Mouse (Mus musculus) layer of hippocampus, postnatal 14 days (tissue): ENCODE measurements around the gene Inpp4b. TPM values are rescaled to one million over a fixed set of nuclear protein-coding genes. Genes with fewer than 3 reads are reported as not detected.
"Not testable (repeated sequence)": the region's sequence is repeated elsewhere in the genome, so short reads cannot be mapped to it uniquely, and the experiment has no call there.

Experiments used
- DNase-seq, 2 experiments: peaks; one replicate each; pipeline ENCODE4 v3.0.0; 2021 to 2022; ENCODE audit warnings: low spot score in 2 of 2, mixed read lengths in 1 of 2
- total RNA-seq, 2 experiments: library from RNA; stranded (reverse); gene quantifications; 2 replicates each; pipeline ENCODE4 v1.2.3; 2021

Inpp4b gene
- total RNA-seq, 2 experiments from 2014 or later = 9.2 to 9.5 TPM

DNA sequence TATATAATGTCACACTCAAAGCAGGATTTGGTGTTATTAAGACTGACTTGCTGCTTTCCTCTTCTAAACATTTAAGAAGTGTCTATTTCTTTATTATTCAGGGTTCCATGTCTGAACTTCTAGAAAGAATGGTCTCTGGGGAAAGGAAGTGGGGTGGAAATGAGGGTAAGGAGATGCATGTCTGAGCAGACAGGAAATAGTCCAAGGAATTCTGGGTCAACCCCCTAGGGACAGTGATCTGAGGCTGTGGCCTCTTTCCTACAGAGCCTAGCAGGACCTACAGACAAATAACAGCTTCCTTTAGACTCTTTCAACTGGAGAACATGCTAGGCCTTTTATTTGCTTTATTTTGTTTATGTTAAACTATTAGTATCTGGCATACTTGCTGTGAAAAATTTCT is 546.5 kb downstream of the Inpp4b start:
- no peak for DNase-seq

DNA sequence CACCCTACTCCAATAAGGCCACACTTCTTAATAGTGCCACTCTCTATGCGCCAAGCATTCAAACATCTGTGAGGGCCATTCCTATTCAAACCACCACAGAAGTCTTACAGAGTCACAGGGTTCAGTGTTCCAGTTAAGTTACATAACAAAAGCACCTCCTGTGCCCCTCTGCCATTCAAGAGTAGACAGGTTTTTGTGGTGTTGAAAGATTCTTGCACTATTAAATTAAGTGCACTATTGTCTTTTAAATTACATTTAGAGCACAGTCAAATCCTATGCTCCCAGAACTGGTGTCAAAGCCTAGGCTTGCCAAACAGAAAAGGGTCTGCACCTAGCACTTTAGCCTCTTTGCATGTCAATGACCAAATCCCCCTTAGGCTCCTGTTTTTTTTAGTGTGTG is 550.9 kb downstream of the Inpp4b start:
- no peak for DNase-seq

DNA sequence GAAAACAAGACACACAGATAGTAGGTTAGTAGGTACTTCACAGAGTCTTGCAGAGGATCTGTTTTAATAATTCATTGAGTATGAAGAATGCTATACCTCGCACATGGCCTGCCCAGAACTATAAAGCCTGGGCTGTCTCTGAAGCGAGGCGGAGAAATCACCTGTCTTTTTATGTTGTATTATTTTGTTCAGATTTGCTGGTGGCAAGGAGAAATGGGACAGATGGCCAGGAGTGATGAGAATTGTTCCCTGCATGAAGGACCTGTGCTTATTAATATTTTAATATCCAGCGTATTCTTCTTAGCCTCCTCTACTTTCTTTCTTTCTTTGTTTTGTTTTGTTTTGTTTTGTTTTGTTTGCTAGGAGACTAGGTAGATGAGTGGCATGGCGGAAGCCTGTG is 604.5 kb downstream of the Inpp4b start:
- DNase-seq = no peak

DNA sequence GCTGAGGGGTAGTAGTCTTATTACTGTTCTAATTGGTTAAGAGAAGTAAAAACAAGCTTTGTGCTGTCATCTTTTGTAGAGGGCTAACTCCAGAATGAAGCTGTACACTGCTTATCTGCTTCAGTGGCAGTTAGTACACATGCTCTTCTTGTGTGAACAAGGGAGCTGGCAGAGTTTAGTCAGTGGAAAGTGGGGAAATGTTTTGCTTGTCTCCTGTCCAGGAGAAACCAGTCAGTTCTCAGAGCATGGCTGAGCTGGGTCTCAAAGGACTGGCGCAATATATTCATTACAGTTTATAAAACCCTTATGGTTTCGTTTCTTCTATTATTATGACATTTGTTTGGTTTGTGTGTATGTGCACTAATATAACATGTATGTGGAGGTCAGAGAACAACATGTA is 610.7 kb downstream of the Inpp4b start:
- DNase-seq = no peak

DNA sequence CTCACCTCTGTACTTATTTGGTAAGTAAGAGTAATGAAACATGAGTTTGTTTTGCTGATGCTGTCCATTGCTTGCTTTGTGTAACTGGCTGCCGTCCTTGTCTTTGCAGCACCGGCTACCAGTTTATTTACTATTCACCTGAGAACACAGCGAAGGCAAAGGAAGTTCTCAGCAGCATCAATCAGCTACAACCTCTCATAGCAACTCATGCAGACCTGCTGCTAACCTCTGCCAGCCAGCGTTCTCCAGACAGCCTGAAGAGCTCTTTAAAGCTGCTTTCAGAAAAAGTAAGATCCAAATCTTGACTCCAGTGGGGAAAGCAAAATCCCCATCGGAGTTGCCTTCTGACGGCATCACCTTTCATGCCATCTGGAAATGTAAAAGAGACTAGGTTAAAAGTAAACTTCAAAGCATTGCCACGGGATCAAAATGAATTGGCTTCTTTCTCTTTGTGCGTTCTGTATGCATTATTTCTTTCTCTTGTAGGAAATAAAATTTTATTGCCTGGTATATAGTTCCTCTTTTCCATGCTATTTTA is 642.8 kb downstream of the Inpp4b start:
- no peak for DNase-seq

DNA sequence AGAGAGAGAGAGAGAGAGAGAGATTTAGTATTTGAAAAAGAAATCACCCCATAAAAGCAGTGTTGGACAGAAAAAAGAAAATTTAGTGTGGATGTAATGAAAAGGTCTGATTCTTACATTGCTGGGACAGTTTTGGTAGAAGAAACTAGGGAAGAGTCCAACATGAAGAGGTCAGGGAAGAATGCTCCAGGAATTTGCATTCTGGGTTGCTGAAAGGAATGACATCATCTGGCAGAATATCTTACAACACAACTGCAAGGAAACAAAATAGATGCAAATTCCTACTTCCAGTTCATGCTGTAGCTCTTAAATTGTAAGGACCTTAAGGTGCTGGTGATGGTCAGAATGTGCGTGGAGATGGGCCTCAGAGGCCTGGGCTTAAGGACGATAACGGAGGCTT is 650.6 kb downstream of the Inpp4b start:
- DNase-seq = no peak

DNA sequence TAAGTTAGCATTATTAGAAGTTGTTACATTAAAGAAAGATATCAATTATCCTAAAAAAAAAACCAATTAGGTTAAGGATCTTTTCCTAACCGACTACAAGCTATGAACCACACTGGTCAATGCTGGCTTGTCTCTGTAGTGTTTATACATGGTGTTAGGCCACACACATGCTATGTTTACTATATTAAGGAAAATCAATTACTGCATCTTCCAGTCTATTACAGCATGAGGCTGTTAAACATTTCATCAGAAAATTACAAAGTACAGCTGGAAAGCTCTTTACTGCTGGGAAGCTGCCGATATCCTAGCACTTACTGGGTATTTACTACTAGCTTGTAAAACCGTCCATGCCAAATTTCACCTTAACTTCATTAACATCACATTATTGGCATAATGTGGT is 653.9 kb downstream of the Inpp4b start:
- no peak for DNase-seq

DNA sequence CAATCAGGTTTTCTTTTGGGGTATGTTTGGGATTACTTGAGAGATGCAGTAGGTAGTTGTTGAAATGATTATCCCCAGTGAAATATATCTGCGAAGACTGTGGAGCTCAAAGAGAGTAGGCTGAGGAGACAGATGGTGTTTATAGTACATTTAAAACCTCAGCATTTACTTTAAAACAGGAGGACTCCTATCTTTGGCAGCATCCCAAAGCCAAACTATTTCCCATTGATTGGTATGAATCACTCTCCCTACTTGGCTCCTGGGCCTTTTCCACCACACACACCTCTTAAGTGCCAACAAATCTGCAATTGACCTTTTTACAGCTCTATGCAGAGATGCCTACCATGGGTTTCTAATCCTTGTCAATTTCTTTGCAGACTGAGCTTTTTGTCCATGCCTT is 654.5 kb downstream of the Inpp4b start:
- DNase-seq = peak in 1 of 2 experiments; percentile 31

DNA sequence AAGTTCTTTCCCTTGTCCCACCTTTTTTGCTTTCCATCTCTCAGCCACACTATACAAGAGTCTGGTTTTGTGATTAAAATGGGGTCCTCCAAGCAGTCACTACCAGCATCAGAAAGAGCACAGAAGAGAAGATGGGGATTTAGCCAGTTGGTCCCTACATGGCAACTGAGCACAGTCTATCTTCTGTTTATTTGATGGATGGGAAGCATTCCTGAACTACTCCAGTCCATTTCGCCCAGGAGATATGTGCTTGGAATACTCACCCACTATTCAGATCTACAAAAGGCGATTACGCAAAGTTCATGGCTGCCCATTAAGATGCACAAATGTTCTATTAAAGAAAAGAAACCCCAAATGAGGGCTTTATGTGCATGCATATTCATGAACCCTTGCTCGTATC is 661.8 kb downstream of the Inpp4b start:
- no peak for DNase-seq

DNA sequence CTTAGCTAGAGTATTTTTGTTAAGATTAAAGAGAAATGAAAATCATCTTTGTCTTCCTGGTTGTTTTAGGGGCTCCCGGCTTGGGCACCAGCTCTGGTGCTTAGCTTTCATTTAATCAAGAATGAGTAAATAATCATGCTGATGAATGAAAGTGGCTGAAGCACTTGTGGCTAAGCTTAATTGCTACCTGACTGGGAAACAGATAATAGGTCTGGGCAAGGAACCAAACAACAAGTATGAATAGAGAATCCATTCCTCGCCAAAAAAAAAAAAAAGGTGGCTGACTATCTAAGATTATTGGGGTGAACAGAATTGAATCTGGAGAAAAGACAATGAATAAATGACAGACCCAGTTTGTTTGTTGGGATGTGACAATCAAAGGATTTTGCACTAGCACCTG is 663.1 kb downstream of the Inpp4b start:
- DNase-seq = no peak

DNA sequence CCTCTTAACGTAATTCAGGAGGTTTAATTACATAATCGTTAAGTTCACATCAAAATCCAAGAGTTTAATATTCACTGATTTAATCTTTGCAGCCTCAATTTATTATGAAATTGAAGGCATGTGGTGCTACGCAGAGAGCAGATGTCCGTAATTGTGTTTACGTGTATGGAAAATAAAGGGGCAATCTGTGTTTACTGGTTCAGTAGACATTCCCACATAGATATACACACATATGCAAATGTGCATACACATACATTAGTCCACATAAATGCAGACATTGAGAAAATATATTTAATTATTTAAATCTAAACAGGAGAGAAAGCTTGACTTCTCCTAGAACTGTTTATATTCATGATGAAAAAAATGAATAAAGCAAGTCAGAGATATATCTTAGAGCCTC is 675.4 kb downstream of the Inpp4b start:
- DNase-seq = no peak

DNA sequence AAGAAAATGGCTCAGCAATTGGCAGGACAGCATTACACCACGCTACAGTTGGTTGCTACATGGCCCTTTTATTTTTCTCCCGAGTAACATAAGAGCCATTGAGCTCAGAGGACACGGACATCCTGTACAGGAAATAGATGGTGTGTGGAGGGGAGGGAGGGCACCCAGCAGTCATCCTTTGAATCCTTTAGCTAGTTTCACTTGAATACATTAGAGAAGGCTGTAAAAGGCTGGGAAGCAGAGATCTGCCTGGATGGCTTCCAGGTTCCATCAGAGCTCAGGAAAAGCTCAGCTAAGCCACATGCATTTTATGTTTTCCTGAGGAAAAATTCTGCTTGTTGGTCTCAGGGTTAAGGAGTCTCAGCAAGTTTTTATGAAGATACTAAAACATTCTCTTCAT is 685.0 kb downstream of the Inpp4b start:
- DNase-seq = peak in 1 of 2 experiments; percentile 37

DNA sequence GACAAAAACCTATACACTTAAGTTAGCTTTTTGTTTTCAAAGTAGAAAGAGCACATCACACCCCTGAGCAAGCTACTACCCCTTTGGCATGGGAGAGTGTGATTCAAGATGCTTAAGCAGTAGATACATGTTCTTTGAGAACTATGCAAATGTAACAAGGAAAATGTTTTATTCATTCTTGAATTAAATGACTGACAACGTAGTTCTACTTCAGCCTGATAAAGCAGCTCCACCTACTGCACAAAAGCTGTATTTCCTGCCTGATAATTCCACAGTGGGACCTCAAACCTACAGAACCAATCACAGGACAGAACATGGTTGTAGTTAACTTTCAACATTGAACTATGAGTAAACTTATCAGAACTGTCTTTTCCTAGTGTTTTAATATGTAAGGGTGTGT is 686.5 kb downstream of the Inpp4b start:
- peak; percentile 20 to 64 for DNase-seq

DNA sequence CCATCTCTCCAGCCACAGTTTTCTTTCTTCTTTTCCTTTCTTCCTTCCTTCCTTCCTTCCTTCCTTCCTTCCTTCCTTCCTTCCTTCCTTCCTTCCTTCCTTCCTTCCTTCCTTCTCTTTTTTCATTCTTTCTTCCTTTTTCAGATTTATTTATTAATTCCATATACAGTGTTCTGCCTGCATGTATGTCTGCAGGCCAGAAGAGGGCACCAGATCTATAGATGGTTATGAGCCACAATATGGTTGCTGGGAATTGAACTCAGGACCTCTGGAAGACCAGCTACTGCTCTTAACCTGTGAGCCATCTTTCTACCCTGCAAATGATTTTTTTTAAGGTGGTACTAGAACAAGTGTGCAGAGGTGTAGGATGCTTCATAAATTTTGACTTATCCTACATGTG is 689.7 kb downstream of the Inpp4b start:
- DNase-seq = not testable (repeated sequence)

DNA sequence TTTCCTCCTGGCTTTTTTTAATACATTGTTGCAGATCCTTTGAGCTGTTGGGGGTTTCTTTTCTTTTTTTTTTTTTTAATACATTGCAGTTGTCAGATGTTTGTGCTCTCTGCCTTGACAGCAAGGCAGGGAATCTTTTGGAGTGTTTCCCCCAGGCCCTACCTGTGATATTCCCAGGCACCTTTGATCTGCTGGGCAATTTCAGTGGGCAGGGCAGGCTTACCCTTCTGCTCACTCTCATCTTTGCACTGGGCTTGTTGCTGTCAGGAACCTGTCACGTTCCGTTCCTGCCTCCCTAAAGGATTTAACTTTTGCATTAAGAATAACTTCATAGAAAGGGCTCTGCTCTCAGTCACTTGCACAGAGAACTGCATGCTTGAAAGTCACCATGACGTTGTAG is 711.7 kb downstream of the Inpp4b start:
- no peak for DNase-seq

DNA sequence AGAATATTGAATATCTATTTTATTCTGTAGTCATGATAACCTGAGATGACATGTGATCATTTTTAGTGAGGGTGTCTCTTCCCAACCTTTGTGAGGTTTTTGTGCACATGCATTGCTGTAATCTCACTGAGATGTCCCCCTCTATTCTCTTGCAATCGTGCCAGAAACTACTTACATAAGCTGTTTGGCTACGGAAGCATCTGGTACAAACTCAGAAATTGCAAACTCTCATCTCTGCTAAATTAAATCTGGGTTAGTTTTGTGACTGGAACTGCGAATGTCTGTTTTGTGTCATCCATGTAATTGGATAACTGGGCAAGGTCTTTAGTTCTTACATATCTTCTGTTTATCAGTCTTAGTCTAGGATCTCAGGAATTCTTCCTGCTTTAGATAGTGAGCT is 725.3 kb downstream of the Inpp4b start:
- peak in 1 of 2 experiments; percentile 10 for DNase-seq

DNA sequence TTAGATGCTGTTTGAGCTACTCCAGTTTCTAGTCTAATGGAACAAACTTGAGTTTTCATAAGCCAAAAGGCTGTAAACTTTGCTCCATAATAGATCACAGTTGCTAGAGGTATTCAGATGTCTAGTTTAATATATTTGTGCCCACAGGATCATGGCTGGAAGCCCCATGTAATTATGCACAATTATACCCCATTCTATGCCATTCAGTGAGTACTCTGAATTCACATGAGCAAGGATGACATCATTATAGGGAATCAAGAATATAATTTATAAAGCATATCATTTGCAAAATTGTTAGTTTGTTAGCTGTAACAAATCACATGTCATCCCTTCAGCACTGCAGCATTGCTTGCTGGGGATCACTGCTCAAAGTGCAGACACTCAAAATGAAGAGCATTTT is 736.9 kb downstream of the Inpp4b start:
- DNase-seq = no peak

DNA sequence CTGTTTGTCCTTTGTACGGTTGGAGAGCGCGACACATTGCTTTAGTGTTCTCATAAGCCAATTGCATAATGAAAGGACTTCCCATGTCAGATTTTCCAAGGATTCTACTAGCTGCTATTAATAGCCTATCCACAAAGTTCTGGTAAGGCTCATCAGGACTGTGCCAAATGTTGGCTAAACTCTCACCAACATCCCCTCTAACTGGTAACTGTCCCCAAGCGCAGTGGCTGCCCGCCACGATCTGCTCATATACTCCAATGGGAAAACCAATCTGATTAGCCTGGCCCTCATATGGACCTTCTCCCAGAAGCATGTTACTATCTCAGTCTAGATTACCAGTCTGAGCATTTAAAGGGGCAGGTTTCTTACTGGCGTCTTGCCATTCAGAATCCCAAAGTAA is 744.3 kb downstream of the Inpp4b start:
- DNase-seq = not testable (repeated sequence)

DNA sequence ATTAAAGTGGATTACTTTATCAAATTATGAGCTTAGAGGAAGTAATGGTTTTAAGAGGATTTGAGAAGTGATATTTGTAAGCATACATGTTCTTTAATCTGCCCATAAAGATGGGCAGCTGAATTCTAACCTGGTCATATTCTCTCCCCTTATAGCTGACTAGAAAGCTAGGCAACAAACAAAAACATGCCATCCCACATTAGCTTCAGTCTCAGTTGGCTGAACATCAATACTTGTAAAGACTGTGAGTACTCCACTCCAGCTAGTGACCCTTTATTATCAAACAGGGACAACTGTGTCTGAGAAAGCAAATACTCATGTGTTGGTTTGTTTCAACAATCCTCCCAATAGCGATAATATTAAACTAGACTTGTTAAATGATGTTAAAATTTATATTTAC is 748.5 kb downstream of the Inpp4b start:
- no peak for DNase-seq

DNA sequence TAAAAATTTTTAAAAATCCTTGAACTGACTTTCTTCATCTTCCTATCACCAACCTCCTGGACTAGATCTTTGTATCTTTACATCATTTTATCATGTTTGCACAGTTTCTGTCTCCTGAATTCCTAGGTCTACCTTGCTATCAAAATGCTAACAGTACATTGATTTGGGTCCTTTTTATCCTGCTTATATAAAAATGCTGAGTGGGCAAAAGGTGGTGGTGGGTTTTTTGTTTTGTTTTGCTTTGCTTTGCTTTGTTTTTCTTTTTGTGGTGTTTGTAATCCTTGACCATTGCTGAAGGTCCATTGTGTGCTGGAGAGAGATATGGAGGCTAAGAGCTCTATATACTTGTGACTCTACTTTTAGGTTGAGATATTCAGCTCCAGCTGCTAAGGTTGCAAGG is 750.9 kb downstream of the Inpp4b start:
- DNase-seq = no peak

DNA sequence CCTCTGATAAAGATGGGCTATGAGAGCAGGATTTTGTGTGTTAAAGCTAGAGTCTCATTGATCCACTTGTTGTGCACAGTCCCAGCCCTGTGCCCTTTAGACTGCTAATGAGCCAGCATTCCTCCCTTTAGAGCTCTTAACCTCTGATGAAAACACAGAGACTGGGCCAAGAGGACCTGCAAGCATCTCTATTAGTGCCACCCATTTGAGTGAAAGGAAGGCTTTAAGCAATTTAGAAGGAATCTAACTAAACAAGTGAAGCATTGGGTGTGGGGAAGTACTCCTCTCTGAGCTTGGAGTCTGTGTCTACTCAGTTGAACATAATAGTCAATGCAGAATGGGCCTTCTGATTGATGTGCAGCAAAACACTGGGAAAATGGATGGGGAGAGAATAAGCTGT is 762.2 kb downstream of the Inpp4b start:
- DNase-seq = peak in 1 of 2 experiments; percentile 3

DNA sequence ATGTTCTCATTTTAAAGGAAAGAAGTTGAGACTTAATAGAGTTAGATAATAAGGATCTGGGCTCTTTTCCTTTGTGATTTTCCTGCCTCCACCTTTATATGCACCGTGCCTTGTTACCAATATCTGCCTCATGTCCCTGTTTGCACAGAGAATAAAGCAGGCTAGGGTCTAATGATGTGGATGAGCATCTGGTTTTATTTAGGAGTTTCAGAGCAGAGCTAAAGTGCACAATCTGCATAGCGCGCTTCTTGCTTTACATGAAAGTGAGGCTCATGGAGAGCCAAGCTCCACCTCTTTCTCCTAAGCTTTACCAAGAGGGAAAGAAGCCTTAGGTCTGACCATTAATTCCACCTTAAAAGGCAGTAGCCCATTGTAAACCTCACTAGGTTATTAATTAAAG is 763.8 kb downstream of the Inpp4b start:
- DNase-seq = no peak

DNA sequence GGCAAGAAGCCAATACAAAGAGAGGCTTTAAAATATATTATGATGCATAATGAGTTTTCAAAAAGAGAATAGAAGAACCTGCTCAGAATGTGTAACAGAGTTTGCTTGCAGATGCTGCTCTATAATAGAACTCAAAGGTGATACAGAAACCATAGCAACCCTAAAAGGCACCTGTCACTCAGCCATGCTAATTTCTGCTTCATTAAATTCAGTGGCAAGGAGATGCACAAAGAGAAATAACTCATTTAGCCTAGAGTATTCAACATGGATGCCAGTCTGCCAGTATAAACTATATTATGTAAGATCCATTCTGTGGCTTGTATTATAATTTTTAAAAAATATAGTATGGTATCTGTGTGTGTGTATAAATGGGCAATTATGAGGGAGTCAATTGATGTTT is 807.9 kb downstream of the Inpp4b start:
- DNase-seq = no peak

DNA sequence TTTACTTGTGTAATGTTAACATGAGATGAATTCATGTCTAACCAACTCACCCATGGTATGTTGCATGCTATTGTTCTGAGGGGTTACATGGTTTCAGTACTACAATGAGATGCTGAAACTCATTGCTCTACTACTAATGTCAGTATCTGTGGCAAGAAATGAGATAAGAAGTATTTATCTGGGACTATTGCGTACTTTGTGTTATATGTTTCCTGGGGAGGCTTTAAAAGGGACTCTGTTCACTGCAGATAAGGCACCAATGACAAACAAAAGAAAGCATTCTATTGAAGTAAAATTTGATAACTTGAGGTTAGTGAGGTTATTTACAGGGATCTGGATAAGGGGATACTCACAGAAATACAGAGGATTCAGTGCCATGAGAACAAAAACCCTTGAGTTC is 815.6 kb downstream of the Inpp4b start:
- DNase-seq = no peak
